Mouse (Mus musculus) lung, postnatal 0 days (tissue): ENCODE measurements at regions not wholly inside any gene's neighbourhood (a gene's known extent, or its start where the extent isn't known, plus 50 kb on each side); places are given as distances from the start of the nearest gene placed in this dataset.

Source experiments
- ATAC-seq: fragments of 200-750 bp; cut with Nextera tagmentation; 2 replicates; pipeline ENCODE4 v1.8.0; 2017; ENCODE audit warnings: moderate library complexity
- DNase-seq: peaks from one replicate; pipeline ENCODE4 v3.0.0-alpha.2; 2016; ENCODE audit warnings: low spot score
- H3K27ac ChIP-seq: fragments of 300-500 bp; sonication (generic); 2 replicates; pipeline ENCODE4 v1.5.1; 2014; ENCODE audit warnings: antibody characterized with exemption, mild to moderate bottlenecking, low read length, mixed read lengths
- H3K27me3 ChIP-seq: fragments of 300-500 bp; sonication (generic); replicated peaks from 2 replicates; pipeline ENCODE4 v1.6.1; 2014; ENCODE audit warnings: low read length, mixed read lengths; ENCODE audit not compliant: insufficient read depth
- H3K36me3 ChIP-seq: fragments of 300-500 bp; sonication (generic); 2 replicates; pipeline ENCODE4 v1.6.1; 2014; ENCODE audit warnings: low read length, mixed read lengths; ENCODE audit not compliant: insufficient read depth
- H3K4me1 ChIP-seq: fragments of 300-500 bp; sonication (generic); 2 replicates; pipeline ENCODE4 v1.6.1; 2014; ENCODE audit warnings: antibody characterized with exemption, low read depth, low read length, mixed read lengths; ENCODE audit not compliant: insufficient read depth
- H3K4me2 ChIP-seq: fragments of 300-500 bp; sonication (generic); replicated peaks from 2 replicates; pipeline ENCODE4 v1.6.1; 2014; ENCODE audit warnings: low read depth, mild to moderate bottlenecking, low read length, moderate library complexity, mixed read lengths
- H3K4me3 ChIP-seq: fragments of 300-500 bp; sonication (generic); 2 replicates; pipeline ENCODE4 v1.5.1; 2014; ENCODE audit warnings: low read depth, low read length
- H3K9ac ChIP-seq: fragments of 300-500 bp; sonication (generic); replicated peaks from 2 replicates; pipeline ENCODE4 v1.6.1; 2014; ENCODE audit warnings: low read depth, mild to moderate bottlenecking
- H3K9me3 ChIP-seq: fragments of 300-500 bp; sonication (generic); 2 replicates; pipeline ENCODE4 v1.6.1; 2016; ENCODE audit warnings: low read length, mixed read lengths
- CTCF ChIP-seq: IDR thresholded peaks from 2 replicates; pipeline ENCODE4 v1.5.1; 2016; ENCODE audit warnings: antibody characterized with exemption, mild to moderate bottlenecking
- EP300 ChIP-seq: IDR thresholded peaks from 2 replicates; pipeline ENCODE4 v1.6.1; 2016; ENCODE audit warnings: antibody characterized with exemption, mild to moderate bottlenecking, control low read depth
- WGBS: fragments of 180-500 bp; shearing (Covaris S2); extraction: QIAGEN DNeasy Blood & Tissue Kit; methylation state at CpG from one replicate; pipeline ENCODE4 v1.1.7; 2014; 5-methylcytosine and 5-hydroxymethylcytosine counted together

DNA sequence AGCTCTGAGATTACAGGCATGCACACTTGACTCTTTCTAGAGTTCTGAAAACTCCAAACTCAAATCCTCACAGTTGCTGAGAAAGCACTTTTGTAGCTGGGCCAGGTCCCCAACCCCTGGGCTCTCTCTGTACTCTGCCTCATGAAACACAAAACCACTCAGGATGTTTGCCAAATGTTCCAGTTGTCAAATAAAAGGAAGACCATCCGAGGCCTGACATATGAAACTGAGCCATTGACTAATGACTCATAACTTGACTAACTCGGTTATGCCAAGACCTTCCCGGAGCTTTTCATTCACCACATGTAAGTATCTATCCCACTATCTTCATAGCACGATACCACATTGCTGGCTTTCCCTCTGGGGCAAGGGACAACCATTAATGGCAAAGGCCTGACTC, 68.6 kb upstream of the Noct start:
- TF ChIP-seq EP300 (no peak), CTCF (no peak)
- Histone ChIP-seq H3K4me2 (no peak overlapping the region), H3K36me3 (no peaks in the 10 kb centered on the region), H3K27me3 (no peaks in the 10 kb centered on the region), H3K4me1 (0 out of 2 replicates have a peak, but pooled peaks cover 3% of the 10 kb centered on the region), H3K27ac (no peak overlapping the region), H3K9ac (no peak overlapping the region), H3K9me3 (no peaks in the 10 kb centered on the region), H3K4me3 (no peak overlapping the region)
- WGBS: 24% methylated on average over 4 of the region's 4 CpGs
- DNase-seq (peak; percentile 15), ATAC-seq (no peak)

GRCm38 (mm10) chr3:51156386-51157290, 67.6 kb upstream of the Noct start:
- no peak overlapping the region for H3K4me3 ChIP-seq
- no peak overlapping the region for H3K9ac ChIP-seq
- 0 out of 2 replicates have a peak, but pooled peaks cover 3% of the 10 kb centered on the region for H3K4me1 ChIP-seq
- H3K4me2 ChIP-seq: no peak overlapping the region
- DNase-seq: peak; percentile 74
- peak; percentile 84 for ATAC-seq
- WGBS: 27% methylated on average over 20 of the region's 20 CpGs
- H3K27me3 ChIP-seq: no peaks in the 10 kb centered on the region
- no peak overlapping the region for H3K27ac ChIP-seq
- no peaks in the 10 kb centered on the region for H3K36me3 ChIP-seq
- TF ChIP-seq EP300: no peak
- peak; percentile 81 for TF ChIP-seq CTCF
- H3K9me3 ChIP-seq: no peaks in the 10 kb centered on the region

DNA sequence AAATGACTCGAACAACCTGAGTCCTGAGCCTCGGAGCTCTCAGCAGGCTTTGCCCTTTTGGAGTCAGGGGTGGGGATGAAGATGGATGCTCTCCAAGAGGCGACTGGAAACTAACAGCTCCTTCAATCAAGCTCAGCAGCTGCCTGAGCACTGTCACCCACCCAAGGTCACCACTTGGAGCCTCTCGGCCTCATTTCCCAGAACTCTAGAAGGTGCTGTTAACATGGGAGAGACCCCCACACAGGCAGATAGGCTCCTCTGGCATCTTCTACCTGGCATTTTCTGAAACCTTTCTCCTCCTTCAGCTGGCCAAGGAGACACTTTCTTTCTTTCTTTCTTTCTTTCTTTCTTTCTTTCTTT, 67.0 kb upstream of the Noct start:
- H3K4me2 ChIP-seq: no peak overlapping the region
- no peak overlapping the region for H3K4me3 ChIP-seq
- H3K9me3 ChIP-seq: no peaks in the 10 kb centered on the region
- no peaks in the 10 kb centered on the region for H3K27me3 ChIP-seq
- WGBS: 10% methylated on average over 4 of the region's 4 CpGs
- no peak overlapping the region for H3K27ac ChIP-seq
- no peaks in the 10 kb centered on the region for H3K36me3 ChIP-seq
- 0 out of 2 replicates have a peak, but pooled peaks cover 3% of the 10 kb centered on the region for H3K4me1 ChIP-seq
- no peak for TF ChIP-seq CTCF
- TF ChIP-seq EP300: no peak
- ATAC-seq: no peak
- H3K9ac ChIP-seq: no peak overlapping the region
- DNase-seq: no peak

GRCm38 (mm10) chr3:51158449-51158848, 65.8 kb upstream of the Noct start:
- Histone ChIP-seq H3K9me3 (no peaks in the 10 kb centered on the region), H3K4me3 (no peak overlapping the region), H3K4me2 (no peak overlapping the region), H3K4me1 (0 out of 2 replicates have a peak, but pooled peaks cover 3% of the 10 kb centered on the region), H3K9ac (no peak overlapping the region), H3K27me3 (no peaks in the 10 kb centered on the region), H3K27ac (no peak overlapping the region), H3K36me3 (no peaks in the 10 kb centered on the region)
- TF ChIP-seq CTCF (no peak), EP300 (no peak)
- no peak for ATAC-seq
- no peak for DNase-seq
- 73% methylated on average over 4 of the region's 4 CpGs for WGBS

GRCm38 (mm10) chr3:51159322-51159721, 64.9 kb upstream of the Noct start:
- no peak overlapping the region for H3K27ac ChIP-seq
- no peak overlapping the region for H3K4me2 ChIP-seq
- DNase-seq (no peak), ATAC-seq (no peak)
- TF ChIP-seq CTCF (no peak), EP300 (no peak)
- no peak overlapping the region for H3K9ac ChIP-seq
- no peaks in the 10 kb centered on the region for H3K9me3 ChIP-seq
- 66% methylated on average over 4 of the region's 4 CpGs for WGBS
- H3K4me3 ChIP-seq: no peak overlapping the region
- H3K27me3 ChIP-seq: no peaks in the 10 kb centered on the region
- H3K4me1 ChIP-seq: 0 out of 2 replicates have a peak, but pooled peaks cover 3% of the 10 kb centered on the region
- H3K36me3 ChIP-seq: no peaks in the 10 kb centered on the region

DNA sequence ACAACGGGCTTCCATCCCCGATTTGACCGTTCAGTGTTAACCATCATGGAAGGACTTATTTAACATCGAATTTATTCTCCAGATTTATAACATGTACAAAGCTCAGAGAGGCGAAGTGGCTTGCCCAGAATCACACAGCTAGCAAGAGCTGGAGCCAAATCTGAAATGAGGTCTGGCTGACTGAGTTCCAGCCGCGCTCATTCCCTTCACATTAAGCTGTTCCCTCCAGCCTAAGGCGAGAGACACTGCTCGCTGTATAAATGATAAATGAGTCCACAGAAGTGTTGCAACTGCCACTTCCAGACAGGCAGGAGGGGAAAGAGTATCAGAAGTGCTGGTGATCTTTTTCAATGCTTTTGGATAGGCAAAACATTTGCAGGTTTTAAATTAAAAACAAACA, 64.4 kb upstream of the Noct start:
- no peak for ATAC-seq
- Histone ChIP-seq H3K9me3 (no peaks in the 10 kb centered on the region), H3K4me2 (no peak overlapping the region), H3K9ac (no peak overlapping the region), H3K27ac (no peak overlapping the region), H3K36me3 (no peaks in the 10 kb centered on the region), H3K4me1 (0 out of 2 replicates have a peak, but pooled peaks cover 3% of the 10 kb centered on the region), H3K4me3 (no peak overlapping the region), H3K27me3 (no peaks in the 10 kb centered on the region)
- WGBS: 70% methylated on average over 9 of the region's 9 CpGs
- no peak for DNase-seq
- TF ChIP-seq EP300 (no peak), CTCF (no peak)
